Mouse (Mus musculus) spleen, postnatal 36 days (tissue): ENCODE results near the gene Srf.

Experiments used
- DNase-seq, 2 experiments: peaks; one replicate each; pipeline ENCODE4 v3.0.0; 2022; ENCODE audit warnings: low spot score in 2 of 2, mixed read lengths in 1 of 2

The Srf gene

DNA sequence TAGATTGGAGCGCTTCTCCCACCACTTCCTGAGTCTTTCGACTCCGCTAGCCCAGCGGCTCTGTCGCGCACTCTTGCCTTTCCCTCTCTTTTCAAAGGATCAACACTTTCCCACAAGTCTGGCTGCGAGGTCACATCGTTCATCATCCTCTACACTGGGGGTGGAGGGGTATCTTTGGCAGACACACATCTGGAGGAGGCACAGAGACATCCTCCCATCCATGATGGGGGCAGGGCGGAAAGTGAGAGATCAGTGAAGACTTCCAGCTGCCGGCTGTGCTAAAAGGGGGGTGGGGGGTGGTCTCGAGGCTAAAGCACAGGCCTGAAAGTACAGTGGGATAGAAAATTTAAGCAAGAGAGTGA lies 590 bp upstream of the Srf start:
- DNase-seq, result peak in 1 of 2 experiments; percentile 47

DNA sequence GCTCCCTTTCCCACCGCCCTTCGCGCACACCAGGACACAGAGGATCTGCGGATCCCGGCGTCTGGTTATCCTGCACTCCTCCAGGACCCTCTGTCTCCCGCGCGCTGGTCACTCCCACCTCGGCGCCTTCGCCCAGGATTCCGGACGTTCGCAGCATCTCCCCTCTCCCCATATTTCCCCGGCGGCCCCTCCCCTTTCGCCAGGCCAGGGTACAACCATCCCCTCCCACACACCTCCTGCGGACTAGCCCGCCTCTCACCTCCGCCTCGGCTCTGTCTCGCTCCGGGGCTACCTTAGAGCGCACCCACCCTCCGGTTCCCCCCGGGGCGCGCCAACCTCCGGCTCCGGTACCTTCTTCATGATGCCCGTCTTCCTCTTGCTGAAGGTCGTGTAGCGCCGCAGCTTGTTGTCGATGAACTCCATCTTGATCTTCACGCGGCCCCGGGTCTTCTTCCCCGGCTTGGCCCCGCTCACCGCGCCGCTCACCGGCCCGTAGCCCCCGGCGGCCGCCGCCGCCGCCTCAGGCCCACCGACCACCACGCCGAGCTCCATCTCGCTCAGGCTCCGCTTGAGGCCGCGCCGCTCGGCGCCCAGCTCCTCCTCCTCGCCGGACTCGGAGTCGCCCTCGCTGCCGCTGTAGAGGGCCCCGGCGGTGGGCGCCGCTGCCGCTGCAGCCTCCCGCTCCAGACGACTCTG lies 850 bp downstream of the Srf start:
- DNase-seq, result peak; percentile 29 to 36

DNA sequence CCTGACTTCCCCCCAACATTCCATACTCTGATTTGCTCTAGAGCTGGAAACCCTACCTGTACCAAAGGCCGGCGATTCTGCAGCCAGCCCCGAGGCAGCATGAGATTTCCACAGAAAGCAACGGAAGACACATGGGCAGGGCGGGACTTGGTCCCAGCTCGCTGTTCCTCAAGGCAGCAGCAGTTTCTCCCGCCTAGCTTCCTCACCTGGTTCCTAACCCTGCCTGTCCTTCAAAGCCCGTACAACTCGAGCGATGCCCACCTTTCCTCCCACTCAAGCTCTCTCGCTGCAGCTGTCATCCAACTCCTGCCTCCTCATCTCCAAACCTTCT lies 1.4 kb downstream of the Srf start:
- DNase-seq, result no peak

DNA sequence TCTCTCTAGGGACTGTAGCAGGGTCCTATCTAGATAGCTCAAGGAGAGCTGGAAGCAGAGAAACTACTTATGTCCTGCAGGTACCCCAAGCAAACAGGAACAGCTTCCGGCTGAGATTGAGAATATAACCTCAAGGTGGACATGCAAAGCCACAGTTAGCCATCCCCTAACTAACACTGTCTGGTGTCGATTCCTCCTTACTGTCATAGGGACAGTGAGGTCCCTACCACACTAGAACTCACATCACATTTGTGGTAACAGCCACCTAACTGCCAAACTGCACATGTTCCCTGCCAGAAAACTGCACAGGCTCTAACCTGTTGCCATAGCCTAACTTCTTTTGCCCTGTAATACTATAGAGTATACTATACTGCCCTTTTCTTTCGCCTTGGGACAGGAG lies 2.0 kb downstream of the Srf start:
- DNase-seq, result no peak

DNA sequence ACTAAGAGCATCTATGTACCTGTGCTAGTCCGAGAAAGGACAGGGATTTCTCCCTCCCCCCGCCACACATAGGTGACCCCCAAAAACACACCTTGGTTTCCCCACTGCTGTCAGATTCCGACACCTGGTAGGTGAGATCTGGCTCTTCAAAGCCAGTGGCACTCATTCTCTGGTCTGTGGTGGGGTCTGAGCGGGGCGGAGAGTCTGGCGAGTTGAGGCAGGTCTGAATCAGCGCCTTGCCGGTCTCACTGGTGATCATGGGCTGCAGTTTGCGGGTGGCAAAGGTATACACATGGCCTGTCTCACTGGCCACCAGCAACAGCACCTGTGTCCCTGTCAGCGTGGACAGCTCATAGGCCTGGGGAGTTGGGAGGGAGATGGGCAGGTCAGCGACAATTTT lies 2.5 kb downstream of the Srf start:
- no peak for DNase-seq

DNA sequence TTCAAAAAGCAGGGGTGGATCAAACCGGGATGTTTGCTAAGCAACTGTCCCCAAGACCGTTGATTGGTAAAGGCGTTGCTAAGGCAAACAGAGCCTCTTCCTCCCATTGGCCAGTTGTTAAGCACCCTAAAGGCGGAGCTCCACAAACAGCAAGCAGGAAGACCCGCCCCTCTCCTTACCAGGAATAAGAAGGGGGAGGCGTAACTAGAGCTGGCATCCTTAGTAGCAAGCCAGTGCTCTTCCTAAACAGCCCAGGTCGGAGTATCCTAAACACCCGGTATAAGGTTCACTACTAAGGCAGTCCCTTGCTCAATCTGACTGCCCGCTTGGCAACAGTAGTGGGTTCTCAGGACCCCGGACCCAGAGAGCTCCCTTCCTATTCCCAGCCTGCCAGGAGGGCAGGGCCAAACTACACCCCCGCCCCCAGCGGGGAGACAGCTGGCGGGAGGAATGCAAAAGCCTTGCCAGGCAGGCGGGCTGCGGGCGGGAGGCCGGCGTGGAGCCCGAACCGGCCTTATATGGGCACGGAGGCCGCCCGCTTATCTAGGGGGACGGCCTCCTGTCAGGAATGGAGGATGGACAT lies 3.0 kb downstream of the Srf start:
- peak; percentile 56 to 68 for DNase-seq

DNA sequence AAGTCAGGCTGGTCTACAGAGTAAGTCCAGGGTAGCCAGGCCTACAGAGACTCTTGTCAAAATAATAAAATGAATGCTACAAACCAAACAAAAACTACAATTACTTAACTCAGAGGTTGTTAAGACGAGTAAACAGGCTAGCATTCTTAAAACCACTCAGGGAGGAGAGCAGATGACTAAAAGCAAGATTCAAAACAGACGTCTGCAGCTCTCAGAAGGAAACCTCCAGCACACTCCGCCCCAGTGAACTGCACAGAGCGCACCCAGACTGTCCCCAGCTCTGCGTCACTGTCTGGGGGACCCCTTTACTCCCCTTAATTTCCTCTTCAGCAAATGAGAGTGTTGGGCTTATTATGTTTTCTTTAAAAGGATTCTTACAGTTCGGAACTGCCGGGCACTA lies 3.8 kb downstream of the Srf start:
- DNase-seq, result no peak

DNA sequence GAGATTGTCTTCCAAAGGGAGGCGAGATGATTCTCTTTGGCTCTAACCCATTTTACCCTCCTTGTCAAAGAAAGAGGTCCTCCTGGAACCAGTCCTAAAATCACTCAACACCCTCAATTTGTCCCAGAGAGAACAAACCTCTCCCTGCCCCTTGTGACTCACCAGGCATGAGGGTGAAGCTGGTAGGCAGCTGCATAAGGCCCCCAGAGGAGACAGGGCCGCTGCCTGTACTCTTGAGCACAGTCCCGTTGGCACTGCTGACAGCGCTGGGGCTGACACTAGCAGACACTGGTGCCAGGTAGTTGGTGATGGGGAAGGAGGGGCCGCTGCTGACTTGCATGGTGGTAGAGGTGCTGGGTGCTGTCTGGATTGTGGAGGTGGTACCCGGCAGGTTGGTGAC lies 4.6 kb downstream of the Srf start:
- no peak for DNase-seq

DNA sequence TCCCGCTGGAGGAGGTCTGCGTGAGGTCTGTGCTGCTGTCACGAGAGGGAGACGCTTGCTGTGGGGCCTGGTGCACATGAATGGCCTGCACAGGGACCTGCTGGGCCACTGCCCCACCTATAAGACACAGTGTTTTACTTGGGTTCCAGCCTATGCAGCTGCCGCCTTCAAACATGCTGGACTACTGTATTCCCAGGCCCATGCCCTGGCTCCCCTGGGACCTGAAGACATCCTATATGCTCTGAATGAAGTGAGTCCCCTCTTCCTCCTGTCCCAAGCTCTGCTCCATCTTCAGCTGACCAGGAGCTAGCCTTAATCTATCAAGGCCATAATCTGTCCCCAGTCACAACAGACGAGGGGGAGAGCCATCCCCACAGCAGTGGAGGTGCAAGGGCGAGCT lies 5.1 kb downstream of the Srf start:
- DNase-seq, result no peak

DNA sequence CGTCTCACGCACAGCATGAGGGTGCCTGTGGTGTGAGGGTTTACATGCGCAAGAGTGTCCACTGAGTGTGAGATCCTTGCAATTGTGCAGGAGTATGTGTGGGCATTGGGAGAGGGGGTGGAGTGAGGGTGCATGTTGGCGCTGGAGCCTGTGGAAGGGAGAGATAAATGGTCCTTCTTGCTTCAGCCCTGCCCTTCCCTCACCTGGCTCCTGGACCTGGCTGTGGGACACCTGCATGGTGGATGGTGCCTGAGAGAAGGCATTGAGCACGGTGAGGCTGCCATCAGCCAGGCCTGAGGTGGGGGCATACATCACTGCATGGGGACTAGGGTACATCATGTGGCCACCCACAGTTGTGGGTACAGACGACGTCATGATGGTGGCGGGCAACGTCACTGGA lies 6.3 kb downstream of the Srf start:
- DNase-seq, result no peak

DNA sequence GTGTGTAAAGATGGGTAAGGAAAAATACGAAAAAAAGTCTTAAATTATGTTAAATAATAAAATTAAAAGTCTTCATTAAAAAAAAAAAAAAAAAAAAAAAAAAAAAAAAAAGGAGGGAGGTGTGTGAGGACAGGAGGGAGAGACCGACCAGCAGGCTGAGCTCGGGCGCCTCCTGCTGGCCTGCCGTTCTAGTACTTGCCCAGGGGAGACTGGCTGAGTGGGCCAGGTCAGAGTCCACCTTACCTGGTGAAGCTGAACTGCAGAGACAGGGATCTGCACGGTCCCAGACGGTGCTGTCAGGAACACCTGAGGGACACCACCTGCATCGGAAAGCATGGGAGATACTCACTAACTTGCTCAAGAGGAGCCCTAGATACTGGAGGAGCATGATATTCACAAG lies 6.8 kb downstream of the Srf start:
- no peak for DNase-seq

DNA sequence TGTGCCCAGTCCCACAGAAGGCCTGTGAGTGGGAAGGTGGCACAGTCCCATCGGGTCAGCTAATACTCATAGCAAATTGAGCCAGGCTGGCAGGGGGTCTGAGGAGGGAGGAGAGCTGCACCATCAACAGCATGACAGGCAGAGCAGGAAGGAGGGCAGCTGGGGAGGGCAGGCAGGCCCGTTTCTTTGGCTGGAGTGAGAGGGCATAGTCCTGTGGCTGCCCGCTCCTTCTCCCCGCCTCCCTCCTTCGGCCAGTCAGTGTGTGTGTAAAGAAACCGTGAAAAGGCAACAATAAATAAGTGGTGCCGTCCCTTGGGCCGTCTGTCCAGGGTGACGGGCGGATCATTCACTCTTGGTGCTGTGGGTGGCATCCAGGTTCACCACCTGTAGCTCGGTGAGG lies 7.2 kb downstream of the Srf start:
- no peak for DNase-seq

DNA sequence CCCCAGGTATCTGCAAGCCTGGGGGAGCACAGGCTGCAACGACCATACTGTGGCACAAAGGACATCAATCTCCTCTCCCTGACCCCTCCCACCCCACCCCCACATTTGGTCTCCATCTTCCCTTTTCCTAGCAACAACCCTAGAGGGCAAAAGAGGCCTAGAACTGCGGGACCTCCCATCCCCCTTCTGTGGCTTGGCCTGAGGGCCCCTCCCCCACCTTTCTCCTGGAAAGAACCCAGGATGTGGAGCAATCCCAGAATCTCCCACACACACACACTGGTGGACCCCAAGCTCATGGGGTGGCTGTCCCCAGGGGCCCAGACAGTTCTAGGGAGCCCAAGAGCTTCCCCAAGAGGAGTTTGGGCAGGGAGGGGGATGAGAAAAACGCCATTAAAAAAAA lies 8.1 kb downstream of the Srf start:
- DNase-seq, result no peak

DNA sequence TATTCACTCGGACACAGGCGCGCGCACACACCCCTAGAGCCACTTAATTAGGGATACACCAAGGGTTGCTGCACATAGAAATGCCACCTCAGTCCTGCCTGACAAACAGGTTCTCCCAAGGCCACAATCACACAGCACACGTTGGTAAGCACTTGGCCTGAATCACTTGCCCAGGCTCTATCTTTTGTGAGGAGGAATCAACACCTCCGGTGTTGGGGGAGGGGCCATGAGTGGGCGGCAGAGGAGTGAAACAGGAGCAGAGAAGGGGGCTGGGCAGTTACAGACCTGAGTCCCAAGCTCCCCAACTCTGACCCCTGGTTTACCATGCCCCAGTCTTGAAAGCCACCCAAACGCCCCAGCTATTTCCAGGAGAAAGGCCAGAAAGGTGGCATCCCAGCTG lies 9.0 kb downstream of the Srf start:
- no peak for DNase-seq

DNA sequence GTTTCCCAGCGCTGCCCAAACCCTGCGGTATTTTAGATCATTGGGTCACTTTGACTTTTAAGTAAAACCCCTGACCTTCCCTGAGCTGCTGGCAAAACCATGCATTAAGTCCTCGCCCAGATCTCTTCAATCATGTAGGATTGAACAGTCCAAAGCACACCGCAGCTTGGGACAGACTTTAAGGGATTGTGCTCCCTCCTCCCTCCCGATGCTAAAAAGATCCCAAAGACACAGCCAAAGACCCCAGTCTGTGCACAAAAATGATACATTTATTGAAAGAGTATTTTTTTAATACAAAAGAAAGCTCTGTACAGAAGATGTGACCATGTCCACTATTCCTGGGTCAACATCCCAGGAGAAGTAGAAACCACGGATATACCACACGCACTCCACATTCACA lies 9.4 kb downstream of the Srf start:
- DNase-seq, result no peak

DNA sequence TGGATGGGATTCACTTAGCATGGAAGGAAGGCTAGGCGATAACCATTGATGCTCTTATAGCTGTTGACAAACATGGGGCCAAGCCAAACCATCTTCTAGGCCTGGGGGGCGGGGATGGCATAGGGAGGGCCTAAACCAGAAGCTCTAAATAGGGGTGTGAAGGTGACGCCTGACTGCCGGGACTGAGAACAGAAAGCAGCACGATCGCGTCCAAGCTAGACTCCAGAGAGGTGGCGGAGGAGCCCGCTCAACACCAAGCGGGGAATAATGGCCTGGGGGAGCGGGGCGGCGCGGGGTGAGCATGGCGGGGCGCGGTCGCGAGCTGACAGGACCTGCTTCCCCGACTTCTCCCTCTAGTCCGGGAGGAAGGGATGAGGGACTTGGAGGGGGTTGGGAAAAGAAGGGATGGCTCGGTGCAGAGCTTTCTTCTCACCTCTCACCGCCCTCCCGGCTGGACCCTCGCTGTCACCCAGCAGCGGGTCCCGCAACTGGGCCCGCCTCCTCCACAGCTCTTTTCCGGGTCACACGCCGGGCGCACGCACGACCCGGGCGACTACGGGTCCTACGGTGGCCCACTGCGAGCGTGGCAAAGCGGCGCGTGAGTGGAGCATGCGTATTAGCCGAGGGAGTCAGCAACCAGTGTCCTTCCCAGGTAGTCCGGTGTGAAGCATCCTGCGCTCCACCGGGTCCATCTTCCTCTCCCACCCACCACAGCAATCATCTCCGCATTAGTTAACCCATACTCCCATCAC lies 10.0 kb downstream of the Srf start, which contains the start of gene Cul9:
TSS of gene Cul9 (minus strand) at position 576 of the 752 bp plus-strand sequence.
- DNase-seq, result peak; percentile 56 to 59

DNA sequence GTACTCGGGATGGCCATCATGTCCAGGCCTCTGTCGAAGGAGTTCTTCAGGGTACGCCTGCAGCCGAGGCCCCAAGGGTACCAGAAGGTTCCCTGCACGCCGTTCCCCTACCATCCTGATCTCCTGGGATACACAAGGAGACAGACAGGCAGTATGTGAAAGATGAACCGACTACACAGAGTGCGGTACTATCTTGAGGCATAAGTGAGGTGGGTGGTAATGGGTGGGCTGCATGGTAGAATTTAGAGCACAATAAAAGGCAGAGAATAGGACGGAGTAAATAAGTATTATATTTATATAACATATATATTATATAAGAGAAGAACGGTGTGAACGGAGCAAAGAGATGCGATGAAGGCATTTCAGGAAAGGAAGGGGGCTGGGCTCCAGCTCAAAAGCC lies 12.3 kb downstream of the Srf start:
- DNase-seq, result no peak

DNA sequence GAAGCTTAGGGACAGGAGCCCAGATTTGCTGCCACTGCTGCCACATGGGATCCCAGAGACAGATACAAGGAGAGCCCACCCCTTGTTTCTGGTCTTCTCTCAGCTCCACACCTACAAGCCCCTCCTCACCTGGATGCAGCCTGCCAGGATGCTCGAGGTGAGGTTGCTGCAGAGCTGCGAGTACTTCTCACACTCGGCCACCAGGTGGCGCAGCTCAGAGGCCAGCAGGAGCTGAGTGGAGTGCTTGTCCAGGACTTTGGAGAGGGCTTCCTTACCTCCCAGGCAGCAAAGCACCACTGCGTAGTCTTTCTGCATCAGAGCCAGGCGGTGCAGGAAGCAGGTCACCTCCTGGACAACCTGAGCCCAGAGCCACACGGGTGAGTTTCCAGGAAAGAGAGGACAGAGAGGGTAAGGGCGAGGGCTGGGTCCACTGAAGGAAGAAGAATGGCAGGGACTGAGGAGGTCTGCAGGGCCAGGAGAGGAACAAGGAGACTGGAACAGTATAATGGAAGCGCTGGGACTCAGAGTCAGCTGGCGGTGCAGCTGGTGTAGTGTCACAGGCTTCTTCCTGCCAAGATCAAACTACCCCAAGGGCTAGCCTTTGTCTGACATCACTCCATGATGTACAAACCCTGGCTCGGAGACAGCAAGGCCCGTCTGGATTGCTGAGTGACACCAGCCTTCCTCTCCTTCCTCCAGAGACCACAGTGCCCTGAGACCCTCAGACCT lies 30.2 kb downstream of the Srf start:
- peak; percentile 26 to 41 for DNase-seq

DNA sequence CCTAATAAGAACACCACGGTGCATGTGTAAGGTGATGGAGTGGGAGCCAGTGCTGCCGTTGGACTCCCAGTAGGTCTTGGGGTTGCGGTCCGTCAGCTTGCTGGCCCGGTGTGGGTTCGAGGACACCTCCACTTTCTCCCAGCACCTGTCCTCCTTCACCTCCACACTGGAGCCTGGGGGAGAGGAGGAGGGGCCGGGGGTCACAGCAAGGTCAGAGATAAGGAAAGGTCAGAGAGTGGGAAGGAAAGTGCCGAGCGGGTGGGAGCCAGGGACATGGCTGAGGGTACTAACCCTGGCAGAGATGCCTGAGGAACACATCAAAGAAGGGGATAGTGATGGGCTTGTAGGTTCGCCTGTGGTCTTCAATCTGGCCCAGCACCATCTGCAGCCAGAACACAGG lies 30.9 kb downstream of the Srf start:
- no peak for DNase-seq

DNA sequence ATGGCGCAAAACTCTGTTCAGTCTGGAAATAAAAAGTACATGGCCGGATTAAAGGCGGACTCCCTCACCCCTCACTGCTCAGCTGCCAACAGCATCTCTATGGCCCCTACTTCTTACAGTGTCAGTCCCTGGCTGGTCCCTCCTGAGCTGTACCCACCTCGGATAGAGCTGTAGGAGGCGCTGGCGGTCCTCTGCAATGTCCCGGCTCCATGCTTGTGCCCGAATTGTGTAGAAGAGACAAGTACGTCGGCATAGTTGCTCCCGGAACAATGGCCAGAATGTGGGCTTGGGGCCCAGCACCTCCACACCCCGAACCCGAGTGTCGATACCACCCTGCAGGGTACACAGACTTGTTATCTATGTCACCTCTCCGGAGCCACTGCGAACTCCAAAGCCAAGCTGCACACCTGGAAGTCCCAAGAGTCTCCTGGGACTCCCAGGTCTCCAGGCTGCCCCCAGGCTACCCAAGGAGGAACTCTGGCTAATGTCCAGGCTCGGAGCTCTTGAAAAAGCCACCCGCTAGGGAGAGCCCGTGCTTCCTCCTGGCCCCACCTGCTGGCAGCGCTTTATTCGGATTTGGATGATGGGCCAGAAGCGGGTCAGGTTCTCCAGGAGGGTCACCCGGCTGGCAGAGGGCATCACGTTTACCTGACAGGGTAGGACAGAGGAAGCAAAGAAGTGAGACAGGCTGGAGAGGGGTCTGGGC lies 33.9 kb downstream of the Srf start:
- DNase-seq, result no peak

DNA sequence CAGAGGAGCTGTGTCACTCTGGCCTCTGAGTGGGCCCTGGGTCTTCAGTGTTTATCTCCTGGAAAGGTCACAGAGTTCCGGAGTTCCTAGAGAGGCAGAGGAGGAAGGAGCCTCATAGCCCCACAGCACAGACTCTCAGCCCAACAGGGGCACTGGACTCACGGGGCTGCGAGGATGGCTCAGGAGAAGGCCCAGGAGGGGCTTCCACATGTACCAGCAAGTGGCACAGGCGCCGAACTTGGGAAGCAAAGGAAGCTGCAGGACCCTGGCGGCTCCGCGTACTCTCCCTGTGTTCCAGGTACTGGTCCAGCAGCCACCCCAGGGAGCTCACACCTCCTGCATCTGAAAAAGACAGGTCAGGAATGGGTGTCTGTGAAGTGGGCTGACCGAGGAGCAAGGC lies 34.8 kb downstream of the Srf start:
- no peak for DNase-seq

DNA sequence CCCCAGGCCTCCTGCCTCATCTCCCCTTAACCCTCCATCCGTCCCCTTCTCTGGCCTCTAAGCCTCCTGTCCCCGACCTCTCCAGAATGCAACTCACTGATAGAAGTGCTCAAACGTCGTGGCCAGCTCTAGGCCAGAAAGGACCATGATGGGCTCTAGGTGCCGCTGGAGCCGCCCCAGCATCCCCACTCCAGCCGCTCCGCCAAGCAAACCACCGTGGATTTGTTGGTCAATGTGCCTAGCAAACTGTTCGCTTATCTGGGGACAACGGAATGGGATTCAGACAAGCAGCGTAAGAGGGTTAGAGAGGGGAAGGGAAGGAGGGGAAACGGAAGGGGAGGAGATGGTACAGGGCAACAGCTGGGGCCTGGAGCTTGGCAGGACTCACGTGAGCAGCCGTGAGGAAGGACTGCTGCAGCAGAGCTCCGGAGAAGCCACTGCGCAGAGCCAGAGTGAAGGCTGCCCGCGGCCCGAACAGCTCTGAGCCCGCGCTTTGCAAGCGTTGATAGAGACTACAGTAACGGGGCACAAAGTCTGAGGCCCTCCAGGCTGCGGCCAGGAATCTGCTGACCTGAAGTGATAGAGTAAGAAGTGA lies 35.5 kb downstream of the Srf start:
- DNase-seq, result no peak
